Mouse (Mus musculus): Measurements from ENCODE around the gene Plb1.
A peak's percentile ranks its signal among the peaks of the same experiment; 100 is the strongest.

The Plb1 gene

DNA sequence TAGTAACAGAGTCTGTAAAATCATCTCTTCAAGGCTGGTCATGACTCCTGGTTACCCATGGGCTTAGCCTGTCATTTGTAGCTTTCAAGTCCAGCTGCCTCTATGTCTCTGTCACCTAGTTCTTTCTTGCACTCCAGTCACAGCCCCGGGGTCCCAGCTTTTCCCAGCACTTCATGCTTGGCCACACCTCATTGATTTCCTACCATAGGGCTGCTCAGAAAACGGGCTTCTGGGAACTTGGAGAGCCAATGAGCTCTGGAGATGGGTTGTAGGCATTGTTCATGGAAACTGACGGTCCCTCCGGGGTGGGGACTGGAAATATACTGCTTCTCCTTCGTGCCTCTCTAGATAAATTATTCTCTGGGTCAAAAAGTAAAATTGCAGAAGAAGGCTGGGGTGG lies 28.2 kb downstream of the Plb1 start:
- no peak for DNase-seq

DNA sequence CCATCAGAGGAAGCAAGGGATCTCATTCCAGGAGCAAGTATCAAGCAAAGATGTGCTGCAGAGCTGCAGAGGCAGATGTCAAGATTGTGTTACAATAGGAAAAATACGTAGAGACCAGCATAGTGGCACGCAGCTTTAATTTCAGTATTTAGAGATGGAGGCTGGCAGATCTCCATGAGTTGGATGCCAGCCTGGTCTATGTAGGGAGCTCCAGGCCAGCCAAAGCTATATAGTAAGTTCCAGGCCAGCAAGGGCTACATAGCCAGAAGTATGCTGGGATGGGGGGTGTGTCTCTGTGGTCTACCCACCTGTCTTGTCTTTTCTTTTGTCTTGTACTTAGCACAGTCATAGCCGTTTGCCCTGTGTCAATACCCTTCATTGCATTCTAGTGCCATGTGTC lies 28.7 kb downstream of the Plb1 start:
- DNase-seq = no peak

DNA sequence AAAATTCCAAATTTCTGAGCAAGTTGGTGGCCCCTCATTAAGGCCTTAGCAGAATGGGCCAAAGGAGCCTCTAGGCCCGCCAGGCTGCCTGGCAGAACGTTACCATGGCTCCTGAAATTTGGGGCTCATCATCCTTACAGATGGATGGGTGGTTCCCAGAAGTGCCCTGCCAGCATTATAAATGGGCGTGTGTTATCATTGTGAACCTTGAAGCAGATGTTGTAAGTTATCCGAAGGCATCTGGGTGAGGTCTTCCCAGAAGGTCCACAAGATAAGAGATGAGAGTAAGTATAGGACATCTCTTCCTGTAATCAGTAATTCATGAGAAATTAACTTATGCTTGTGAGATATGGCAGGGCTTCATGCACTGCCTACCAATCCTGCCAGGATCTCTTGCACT lies 30.0 kb downstream of the Plb1 start:
- no peak for DNase-seq

DNA sequence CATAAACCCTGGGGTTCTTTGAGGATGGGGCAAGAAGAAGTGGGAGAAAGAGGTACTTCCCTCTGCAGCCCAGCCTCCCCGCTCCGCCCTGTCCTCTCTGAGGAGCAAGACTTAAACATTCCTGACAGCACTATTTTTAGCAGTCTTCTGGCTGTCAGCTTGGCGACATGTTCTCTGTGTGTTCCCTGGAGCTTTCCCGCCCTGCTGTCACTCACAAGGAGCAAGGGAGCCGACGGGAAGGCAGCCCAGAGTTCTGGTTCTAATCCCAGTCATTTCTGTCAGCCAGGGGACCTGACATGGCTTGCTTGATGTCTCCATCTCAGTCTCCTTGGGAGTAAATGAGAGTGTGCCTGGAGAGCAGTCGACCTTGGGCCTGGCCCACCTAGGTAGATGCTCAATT lies 40.0 kb downstream of the Plb1 start:
- DNase-seq = no peak

DNA sequence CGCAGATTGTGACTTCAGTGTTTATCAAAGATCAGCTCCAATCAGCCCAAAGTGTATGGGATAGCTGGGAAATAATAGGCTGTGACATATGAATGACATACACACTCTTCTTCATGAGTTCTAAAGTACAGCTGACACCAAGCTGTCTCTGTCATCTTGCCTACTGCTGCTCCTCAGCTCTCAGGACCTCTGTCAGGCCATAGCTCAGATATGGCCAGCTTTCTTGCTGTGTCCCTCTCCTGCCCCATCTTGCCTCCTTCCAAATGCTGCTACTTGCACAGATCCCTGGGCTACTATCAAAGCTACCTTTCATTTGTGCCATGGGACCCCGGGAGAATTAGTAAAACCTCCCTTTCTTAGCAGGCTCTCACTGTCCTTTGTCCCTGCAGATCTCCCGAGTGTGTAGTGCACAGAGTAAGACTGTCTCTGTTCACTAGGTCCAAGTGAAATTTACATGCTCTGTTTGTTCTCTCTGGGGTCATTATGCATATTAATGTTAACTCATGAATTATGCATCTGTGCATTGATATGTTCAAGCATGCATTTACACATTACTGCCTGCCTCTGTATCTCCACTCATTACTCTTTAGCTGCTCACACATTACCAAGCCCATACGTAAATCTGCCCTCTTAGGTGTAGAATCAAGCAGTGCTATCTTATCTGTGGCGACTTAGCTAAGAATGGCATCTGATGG lies 45.6 kb downstream of the Plb1 start:
- no peak for DNase-seq

DNA sequence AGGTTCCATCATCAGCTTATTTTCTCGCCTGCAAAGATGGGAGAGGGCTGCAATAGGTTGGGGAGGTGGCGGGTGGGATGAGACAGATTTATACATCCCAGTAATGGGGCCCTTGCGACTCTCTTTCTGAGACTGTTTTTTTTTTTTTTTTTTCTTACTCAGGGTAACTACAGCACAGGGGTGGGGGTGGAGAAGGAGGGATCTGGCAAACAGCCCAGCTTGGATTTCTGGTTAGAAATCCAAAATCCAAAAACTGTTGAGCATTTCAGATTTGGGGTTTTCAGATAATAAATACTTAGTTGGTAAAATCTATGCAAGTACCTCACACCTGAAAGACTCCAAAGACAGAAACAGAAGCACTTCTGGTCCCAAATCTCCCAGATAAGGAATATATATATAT lies 47.6 kb downstream of the Plb1 start:
- DNase-seq = no peak

DNA sequence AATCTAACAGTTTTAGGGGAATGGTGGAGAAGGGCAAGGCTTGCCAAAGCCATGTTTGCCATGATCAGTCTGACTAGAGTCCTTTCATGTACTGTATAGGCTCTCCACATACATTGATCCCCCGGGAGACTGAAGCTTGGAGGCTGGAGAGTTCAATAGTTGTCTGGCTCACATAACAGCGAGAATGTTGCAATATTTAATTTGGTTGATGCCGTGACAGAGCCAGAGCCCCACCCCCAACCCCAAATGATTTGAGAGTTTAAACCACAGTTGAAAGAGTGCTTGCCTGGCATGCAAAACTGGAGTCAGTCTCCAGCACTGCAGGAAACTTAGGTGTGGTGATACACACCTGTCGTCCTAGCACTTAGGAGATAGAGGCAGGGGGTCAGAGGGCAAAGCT lies 49.8 kb downstream of the Plb1 start:
- no peak for DNase-seq

DNA sequence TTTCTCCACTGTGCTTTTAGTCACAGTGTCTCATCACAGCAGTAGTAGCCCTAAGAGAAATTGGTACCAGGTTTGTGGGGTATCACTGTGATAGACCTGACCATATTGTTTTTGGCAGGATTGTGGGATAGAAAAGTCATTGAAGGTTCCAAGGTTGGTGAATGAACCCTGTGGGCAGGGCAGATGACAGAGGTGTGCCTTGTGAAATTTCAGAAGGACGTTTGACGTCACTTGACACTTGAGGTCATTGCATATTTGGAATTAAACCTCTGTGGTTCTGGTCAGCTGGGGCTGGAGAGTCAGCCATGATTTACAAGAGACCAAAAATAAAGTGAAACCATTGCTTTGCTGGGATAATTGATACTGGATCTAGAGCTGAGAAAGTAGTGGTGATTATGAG lies 50.9 kb downstream of the Plb1 start:
- no peak for DNase-seq

DNA sequence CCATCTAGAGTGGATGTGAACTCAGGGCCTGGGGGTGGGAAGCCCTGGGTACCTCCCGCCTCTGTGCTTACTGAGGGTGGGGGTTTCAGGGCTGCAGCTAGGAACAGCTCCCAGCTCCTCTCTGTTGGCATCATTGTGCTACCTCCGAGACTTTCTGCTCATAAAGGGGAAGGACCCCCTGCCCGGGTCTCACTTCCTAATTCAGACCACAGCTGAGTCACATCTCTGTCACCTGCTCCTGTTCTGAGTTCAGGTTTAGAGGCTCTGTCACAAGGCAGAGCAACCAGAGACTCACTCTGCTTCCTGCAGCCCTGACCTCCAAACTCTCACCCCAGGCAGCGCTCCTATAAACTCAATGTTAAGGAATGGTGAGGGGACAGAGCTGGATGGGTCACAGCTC lies 53.8 kb downstream of the Plb1 start:
- no peak for DNase-seq

DNA sequence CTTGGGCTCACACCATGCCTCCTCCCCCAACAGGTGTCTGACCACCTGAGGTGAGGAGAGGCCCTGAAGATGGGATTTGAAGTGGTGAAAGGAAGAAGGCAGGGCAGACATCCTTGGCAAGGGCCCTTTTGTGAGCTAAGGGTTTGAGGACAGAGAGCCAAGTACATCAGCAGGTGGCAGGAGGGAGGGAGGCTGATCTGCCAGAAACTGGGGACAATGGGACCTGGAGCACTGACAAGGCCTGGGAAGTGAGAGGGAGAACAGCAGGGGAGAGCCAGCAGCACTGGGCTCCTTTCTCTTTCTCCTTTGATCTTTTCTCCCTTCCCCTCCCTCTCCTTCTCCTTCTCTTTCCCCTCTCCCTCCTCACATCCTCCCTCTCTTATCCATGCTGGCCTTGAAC lies 55.5 kb downstream of the Plb1 start:
- DNase-seq = no peak

DNA sequence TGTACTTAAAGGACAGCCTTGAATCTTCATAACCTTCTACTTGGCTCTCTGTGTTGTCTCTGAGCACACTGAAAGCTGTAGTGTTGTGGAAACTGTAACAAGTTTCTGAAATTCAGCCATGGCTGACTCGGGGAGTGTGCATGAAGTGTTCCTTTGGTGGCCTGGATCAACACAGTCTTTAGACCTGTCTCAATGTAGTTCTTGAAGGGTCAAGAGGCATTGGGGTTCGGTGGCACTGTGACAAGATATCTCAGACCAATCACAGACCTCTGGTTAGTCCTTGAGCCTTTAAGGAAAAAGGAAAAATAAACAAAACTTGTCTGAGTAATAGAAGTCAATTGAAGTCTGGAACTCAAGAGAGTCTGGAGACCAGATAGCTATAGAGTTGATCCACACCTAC lies 58.8 kb downstream of the Plb1 start:
- no peak for DNase-seq

DNA sequence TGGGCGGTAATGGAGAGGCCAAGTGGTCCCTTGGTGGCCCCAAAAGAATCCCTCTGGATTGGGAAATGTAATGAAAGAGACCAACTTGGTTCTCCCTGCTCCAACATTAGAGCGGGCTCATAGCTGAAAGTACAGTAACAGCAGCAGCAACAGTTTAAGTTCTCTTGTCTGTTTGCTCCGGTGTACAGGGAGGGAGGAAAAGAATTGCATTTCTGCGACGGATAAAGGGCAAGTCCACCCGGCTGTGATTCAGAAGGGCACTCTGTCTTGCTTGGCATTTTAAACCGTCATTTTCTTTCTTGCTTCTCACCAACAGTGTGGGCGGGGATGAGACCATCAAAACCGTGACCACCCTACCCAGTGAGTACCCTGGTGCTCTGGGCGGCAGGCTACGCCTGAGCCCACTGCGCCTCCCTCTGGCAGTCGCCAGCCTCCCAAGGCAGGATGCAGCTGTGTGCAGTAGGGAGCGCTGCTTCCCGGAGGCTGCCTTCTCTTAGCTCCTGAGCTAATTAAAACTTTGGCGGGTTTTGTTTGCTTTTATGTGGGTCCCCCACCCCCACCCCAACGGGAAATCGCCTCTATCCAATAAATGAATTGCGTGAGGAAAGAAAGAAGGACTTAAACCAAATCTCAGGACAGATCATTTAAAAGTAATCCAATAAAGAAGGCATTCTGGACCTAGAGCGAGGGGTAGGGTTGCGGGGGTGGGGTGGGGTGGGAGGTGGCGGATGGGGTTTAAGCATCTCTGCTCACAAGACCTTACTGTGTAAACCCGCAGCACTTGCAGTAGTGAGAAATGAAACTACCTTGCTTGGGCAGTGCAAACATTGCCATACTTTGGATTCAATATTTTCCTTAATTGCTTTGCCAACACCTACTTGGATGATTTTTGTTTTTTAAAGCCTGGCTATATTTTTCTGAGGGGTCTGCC lies 70.7 kb downstream of the Plb1 start:
- peak; percentile 12 to 35 for DNase-seq

DNA sequence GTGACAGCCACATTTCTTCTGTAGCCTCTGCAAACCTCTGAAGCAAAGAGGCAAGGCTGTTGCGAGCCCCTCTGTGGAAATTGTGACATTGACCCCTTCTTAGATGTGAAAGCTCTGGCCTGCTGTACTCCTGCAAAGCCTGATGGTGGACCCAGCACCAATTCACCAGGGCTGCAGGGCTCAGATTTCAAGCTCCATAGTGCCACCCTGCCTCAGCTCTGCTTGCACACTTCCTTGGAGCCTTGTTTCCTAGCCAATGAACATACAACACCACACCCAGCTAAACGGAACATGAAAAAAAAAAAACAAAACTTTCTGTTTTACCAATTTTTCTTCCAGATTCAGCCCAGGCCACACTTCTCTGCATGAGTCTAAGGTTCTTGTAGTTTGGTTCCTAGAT lies 74.6 kb downstream of the Plb1 start:
- no peak for DNase-seq

DNA sequence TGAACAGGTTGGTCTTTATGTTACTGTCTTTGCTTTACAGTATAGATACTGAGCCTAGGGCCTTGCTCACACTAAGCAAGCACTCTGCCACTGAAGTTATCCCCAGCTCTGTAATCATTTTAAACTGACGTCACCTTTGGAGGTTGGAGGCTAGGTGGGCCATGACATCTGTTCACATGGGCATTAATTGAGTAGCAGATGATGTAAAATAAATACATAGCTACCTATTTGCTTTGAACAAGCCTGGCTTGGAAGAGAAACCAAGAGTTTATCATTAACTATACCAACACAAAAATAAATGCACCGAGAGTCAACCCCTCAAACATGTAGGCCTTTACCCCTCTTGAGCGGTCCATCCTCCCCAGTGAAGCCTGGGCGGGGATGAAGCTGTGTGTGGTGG lies 76.1 kb downstream of the Plb1 start:
- no peak for DNase-seq

DNA sequence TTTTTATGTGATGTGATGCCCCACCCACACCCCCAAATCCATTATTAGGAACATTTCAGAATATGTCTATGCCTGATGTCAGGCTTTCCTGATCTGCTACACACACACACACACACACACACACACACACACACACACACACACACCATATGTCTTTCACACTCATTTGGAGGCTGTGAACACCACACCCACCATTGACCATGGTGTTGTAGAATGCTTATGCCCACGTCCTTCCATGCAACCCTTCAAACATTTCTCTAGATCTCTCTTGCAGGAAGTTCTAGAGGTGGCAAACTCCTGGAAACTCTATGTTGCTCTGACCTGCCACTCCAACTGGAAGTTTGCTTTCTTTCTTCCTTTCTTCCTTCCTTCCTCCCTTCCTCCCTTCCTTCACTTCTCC lies 77.2 kb downstream of the Plb1 start:
- no peak for DNase-seq

DNA sequence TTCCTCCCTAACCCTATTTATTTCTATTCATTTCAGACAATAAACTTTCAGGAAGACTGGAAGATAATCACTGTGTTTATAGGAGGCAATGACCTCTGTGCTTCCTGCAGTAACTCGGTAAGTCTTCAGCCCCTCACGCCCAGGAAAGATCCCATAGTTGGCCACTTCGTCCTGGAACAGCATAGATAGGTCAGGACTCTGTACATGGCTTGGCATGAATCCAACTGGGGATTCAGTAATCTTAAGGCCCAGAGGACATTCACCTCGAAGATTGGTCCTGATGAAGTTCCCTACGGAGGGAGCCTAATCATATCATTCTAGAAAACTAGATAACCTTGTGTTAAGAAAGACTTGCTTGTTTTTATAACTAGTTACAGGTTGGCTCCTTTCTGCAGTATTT lies 78.3 kb downstream of the Plb1 start:
- DNase-seq = no peak

DNA sequence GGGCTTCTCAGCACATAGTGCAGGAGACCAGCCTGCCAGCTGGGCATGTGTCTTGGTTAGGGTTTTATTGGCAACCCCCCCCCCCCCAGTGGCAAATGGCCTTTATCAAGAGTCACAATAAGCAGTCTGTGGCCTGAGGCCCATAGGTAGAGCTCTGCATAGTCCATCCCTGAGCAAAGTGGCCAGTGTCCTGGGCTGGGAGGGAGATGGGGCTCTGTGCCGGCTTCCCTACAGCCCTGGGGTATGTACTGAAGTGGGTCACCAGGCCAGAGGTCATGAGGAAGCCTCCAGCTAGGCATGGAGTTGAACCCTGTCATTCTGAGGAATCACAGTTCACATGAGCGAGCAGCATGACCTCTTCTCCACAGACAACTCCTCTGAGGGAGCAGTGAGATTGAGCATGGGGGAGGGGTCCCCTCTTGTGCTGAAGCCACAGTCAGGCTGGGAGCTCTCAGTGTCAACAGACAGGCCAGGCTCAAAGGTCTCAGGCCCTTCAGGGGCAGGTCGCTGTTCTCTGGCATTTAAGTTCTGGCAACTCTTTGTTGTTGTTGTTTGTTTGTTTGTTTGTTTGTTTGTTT lies 79.2 kb downstream of the Plb1 start:
- DNase-seq = no peak

DNA sequence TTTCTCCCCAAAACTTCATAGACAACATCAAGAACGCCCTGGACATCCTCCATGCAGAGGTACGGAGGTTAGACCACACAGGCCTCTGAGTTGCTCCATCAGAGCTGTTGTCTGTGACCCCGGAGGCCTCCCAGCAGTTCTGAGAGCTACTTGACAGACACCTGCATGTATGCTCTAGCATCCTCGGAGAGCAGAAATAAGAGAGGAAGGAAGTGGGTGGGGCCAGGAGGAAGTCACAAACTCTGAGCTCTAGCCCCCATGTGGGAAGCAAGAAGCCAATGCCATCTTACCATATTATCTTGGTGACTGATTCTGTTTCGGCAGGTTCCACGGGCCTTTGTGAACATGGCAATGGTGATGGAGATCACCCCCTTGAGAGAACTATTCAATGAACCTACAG lies 81.2 kb downstream of the Plb1 start:
- DNase-seq = no peak

DNA sequence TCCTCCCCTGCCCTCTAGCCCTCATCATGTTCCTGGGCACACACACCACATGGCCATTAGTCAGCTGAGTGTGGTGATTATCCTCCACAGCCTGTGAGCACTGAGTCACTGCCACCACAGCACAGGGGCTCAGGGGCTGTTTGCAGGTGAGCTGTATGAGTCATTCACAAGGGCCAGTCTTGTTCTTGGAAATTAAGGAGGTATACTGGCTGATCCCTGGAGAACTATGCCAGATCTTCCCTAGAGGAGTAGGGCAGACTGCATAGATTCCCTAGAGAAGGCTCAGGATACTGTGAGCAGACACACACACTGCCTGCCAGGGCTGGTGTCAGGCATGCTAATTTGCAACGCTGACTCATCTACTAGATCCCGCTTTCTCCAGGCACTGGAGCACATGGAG lies 82.2 kb downstream of the Plb1 start:
- no peak for DNase-seq

DNA sequence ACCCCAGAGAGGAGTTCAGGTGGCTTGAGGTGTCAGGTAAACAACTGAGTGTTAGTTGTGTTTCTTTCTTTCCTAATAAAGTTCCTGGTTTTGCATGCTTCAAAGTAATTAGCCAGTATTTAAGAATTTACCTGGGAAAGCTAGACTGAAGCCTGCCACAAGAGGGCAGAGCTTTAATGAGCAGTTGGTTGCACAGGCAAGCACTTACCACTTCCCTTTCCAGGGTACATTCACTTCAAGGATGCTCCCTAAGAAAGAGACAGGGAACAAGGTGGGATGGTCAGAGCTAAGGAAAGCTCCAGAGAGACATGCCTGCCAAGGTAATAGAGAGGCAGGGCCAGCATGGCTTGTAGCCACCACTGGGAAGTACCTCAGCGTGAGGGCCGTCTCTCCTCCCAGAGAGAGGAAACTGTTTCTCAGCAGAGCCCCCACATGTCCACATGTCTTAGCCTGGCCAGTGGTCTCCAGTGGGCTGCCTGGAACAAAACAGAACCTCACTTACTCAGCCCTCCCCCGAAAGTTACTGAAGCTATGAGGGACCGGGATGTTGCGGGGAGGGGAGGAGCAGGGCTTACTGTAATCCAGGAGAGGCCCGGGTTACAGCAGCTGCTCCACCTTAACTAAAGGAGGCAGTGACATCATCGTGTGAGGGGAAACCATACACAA lies 89.8 kb downstream of the Plb1 start:
- DNase-seq = peak; percentile 39 to 68

DNA sequence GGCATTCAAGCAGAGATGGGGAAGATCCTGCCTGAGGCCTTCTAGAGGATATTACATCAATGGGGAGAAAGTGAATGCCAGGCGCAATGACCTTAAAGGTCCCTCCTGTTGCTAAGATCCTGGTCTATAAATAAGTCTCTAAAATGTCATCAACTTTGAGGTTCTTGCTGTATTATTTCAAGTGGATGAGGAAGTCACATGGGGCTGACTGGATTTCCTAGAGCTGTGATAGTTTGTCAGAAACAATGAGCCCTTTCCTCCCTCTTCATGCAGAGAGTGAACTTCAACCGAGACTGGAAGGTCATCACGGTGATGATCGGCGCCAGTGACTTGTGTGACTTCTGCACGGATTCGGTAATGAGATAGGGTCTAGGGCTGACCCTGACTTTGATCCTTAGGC lies 95.6 kb downstream of the Plb1 start:
- peak; percentile 9 to 24 for DNase-seq

DNA sequence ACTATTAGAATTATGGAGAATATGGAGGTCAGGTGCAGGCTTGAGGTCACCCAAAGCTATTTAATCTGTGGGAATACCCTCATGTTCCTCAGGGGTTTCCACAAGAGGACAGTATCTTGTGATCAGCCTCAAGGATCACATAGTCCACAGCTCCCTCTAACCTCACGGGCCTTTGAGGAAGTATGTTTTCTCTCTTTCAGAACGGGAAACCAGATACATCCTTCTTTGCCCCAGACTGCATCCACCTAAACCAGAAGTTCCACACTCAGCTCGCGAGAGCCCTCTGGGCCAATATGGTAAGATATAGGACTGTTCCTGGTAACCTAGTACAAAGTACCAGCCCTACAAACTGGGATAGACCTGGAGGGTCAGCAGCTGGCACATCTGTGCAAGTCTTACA lies 100.1 kb downstream of the Plb1 start:
- DNase-seq = no peak

DNA sequence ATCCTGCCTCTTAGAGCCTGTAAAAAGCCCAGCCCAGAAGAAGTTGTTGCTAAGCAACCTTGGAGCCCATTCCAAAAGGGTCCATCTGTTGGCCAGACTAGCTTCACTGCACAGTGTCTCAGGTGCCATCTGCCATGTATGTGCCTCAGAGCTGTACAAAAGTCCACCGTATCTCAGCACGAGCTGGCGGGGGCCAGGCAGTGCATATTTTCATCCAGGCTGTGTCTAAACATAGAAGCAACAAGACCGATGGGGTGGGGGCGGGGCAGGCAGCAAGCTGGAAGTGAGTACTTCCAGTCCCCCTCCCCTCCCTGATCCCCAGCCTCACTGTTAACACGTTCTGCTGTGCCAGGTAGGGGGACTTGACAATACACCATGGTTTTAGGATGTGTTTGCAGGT lies 102.7 kb downstream of the Plb1 start:
- peak; percentile 30 to 51 for DNase-seq

DNA sequence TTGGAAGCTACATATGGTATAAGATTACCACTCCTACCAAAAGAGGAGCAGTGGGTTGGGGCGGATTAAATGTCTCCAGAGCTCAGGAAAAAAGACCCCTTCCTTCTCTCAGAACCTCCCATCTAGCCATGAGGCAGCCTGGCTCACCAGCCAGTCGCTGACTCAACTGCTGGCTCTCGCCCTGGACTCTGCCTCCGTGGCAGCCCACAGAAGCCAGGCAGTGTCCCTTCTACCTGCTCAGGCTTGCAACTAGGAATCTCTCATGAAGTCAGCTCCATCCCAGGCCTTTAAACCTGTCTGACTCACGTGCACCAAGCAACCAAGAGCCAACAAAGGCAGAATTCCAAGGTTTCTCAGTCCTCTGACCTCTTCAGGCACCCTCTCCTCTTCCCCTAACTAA lies 103.6 kb downstream of the Plb1 start:
- DNase-seq = no peak
